Comparison of ENCODE assay signal across 24 mouse cellular contexts in genomic region chr17:25888837-25889236, GRCm38 (mm10).
"Had no signal": no experiment of that assay in that cellular context is flagged by ENCODE, and none has a peak within 500 bp of the region (broad histone marks: within the 10 kb centered on the region; RNA-seq: fewer than 3 reads in every experiment).

No protein-coding gene starts in this region.

- H3K27me3 ChIP-seq: limb, embryonic 13.5 days; liver, embryonic 12.5 days; liver, embryonic 15.5 days; lung, embryonic 15.5 days; megakaryocyte, embryonic 14.5 days; midbrain, embryonic 13.5 days; neural tube, embryonic 13.5 days; stomach, embryonic 15.5 days had no signal

- DNase-seq: kidney, adult 18-20 months; kidney, adult 9 months; kidney, postnatal 14 days; kidney, postnatal 4 days; liver; lung, adult 18-20 months; lung, postnatal 10 days; lung, postnatal 36 days; retina, postnatal 1 day; right cerebral cortex, postnatal 25 days; spleen, adult 18-20 months; thymus, postnatal 36 days had no signal

- H3K4me2 ChIP-seq: limb, embryonic 13.5 days; liver, embryonic 12.5 days; liver, embryonic 15.5 days; lung, embryonic 15.5 days; midbrain, embryonic 13.5 days; neural tube, embryonic 13.5 days; stomach, embryonic 15.5 days had no signal

- H3K4me3 ChIP-seq: limb, embryonic 10.5 days; limb, embryonic 13.5 days; liver, embryonic 12.5 days; liver, embryonic 15.5 days; lung, embryonic 15.5 days; megakaryocyte, embryonic 14.5 days; midbrain, embryonic 10.5 days; midbrain, embryonic 13.5 days; myocyte; neural tube, embryonic 13.5 days; stomach, embryonic 15.5 days had no signal

- ATAC-seq: liver, embryonic 12.5 days; midbrain, embryonic 13.5 days; midbrain, embryonic 16.5 days had no signal

- H3K9ac ChIP-seq: limb, embryonic 13.5 days; liver, embryonic 12.5 days; liver, embryonic 15.5 days; lung, embryonic 15.5 days; midbrain, embryonic 13.5 days; neural tube, embryonic 13.5 days; stomach, embryonic 15.5 days had no signal

- H3K9me3 ChIP-seq: limb, embryonic 10.5 days; limb, embryonic 13.5 days; liver, embryonic 12.5 days; liver, embryonic 15.5 days; lung, embryonic 15.5 days; megakaryocyte, embryonic 14.5 days; midbrain, embryonic 10.5 days; midbrain, embryonic 13.5 days; neural tube, embryonic 13.5 days; stomach, embryonic 15.5 days had no signal

- H3K27ac ChIP-seq: limb, embryonic 10.5 days; limb, embryonic 13.5 days; liver, embryonic 12.5 days; liver, embryonic 15.5 days; lung, embryonic 15.5 days; midbrain, embryonic 10.5 days; midbrain, embryonic 13.5 days; neural tube, embryonic 13.5 days; stomach, embryonic 15.5 days had no signal

- H3K4me1 ChIP-seq: limb, embryonic 13.5 days; lung, embryonic 15.5 days; neural tube, embryonic 13.5 days; stomach, embryonic 15.5 days had no signal
